Mouse (Mus musculus): ENCODE data around the gene Gpd2.

The Gpd2 gene

DNA sequence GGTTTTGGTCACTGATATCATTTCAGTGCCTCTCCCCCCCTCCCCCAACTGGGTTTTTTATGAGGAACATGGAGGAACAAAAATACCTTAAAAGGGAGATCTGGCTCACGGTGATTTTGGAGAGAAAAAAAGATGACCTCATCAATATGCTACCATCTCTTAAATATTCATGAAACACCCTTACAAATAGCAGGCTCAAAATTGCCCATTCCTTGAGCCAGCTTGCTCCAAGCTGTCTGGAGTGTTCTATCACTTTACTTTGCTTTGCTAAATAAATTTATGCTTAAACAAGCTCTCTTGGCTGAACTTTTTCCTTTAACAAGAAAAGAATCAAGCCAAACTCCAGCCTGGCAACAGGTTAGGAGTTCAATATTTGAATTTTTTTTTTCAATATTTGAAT lies 179.3 kb downstream of the Gpd2 start:
- Histone ChIP-seq H3K27me3 (ENCODE audit: insufficient read depth, low read length) (no peaks in the 10 kb centered on the region), H3K4me3 (replicated peaks; ENCODE audit: low read length) (no peak overlapping the region), H3K36me3 (ENCODE audit: insufficient read depth, low read length) (no peaks in the 10 kb centered on the region), H3K4me1 (replicated peaks; ENCODE audit: low read depth, low read length) (no peaks in the 10 kb centered on the region), H3K9me3 (ENCODE audit: low read length) (peaks cover 17% of the 10 kb centered on the region)
- no peak for TF ChIP-seq NANOG (IDR thresholded peaks at IDR 0.05; ENCODE audit: borderline replicate concordance, low read length)
- no peak for TF ChIP-seq POU5F1 (IDR thresholded peaks at IDR 0.05; ENCODE audit: borderline replicate concordance, low read length)
- no peak for TF ChIP-seq CTCF (conservative IDR thresholded peaks at IDR 0.05; ENCODE audit: low read length)

All from E14TG2a.4 (cell line).